Mouse (Mus musculus): Measurements from ENCODE around the gene Stip1. TPM values are rescaled to one million over a fixed set of nuclear protein-coding genes. Genes with fewer than 3 reads are reported as not detected.

The Stip1 gene
- polyA plus RNA-seq, 1 experiment from 2014 or later = 204 TPM

GRCm38 (mm10) chr19:6975537-6976521 lies 63.9 kb downstream of the Stip1 start, which contains the start of gene Plcb3:
TSS of gene Plcb3 (minus strand) at chr19:6976470.
- no peak for ATAC-seq
- H3K27me3 ChIP-seq (ENCODE audit: control insufficient read depth, insufficient read depth, low read depth, low read length) = no peaks in the 10 kb centered on the region; the same call in 1 of the 2 replicates
- peak within 1 kb of the TSS; percentile 72 for H3K4me3 ChIP-seq (ENCODE audit: low read depth, low read length)
- peak within 1 kb of the TSS; percentile 85 for H3K27ac ChIP-seq (ENCODE audit: low read length)
- H3K36me3 ChIP-seq (ENCODE audit: control insufficient read depth, insufficient read depth, low read length) = peaks cover 6% of the 10 kb centered on the region
- peaks cover 38% of the 10 kb centered on the region for H3K4me1 ChIP-seq (ENCODE audit: control insufficient read depth, insufficient read depth, low read length)
- under 1% methylated on average over 16 of the region's 16 CpGs for WGBS
- no peaks in the 10 kb centered on the region for H3K9me3 ChIP-seq (replicated peaks; ENCODE audit: control insufficient read depth, low read length, poor library complexity, severe bottlenecking)
- peak within 1 kb of the TSS; percentile 77 for H3K9ac ChIP-seq (ENCODE audit: low read depth, low read length)
- H3K4me2 ChIP-seq (ENCODE audit: low read length) = peak within 1 kb of the TSS; percentile 84

- peak within 1 kb of the TSS; percentile 84 for H3K4me2 ChIP-seq (ENCODE audit: low read length)
- H3K9ac ChIP-seq (ENCODE audit: low read depth, low read length) = peak within 1 kb of the TSS; percentile 77
- peak within 1 kb of the TSS; percentile 72 for H3K4me3 ChIP-seq (ENCODE audit: low read depth, low read length)
- H3K4me1 ChIP-seq (ENCODE audit: control insufficient read depth, insufficient read depth, low read length) = peaks cover 46% of the 10 kb centered on the region
- peaks cover 13% of the 10 kb centered on the region for H3K27me3 ChIP-seq (ENCODE audit: control insufficient read depth, insufficient read depth, low read depth, low read length)
- H3K27ac ChIP-seq (ENCODE audit: low read length) = peak within 1 kb of the TSS; percentile 85
- peak; percentile 72 for ATAC-seq
- peaks cover 6% of the 10 kb centered on the region for H3K36me3 ChIP-seq (ENCODE audit: control insufficient read depth, insufficient read depth, low read length)
- WGBS = under 1% methylated on average over 43 of the region's 84 CpGs
- no peaks in the 10 kb centered on the region for H3K9me3 ChIP-seq (replicated peaks; ENCODE audit: control insufficient read depth, low read length, poor library complexity, severe bottlenecking)
Measured at GRCm38 (mm10) chr19:6974211-6975205, 65.3 kb downstream of the Stip1 start, which contains the start of gene Ppp1r14b. TSS of gene Ppp1r14b (plus strand) at chr19:6974968.

GRCm38 (mm10) chr19:6973581-6974190 lies 66.1 kb downstream of the Stip1 start:
- Histone ChIP-seq H3K4me3 (ENCODE audit: low read depth, low read length) (peak overlapping the region; percentile 72), H3K4me1 (ENCODE audit: control insufficient read depth, insufficient read depth, low read length) (peaks cover 38% of the 10 kb centered on the region), H3K4me2 (ENCODE audit: low read length) (peak overlapping the region; percentile 84), H3K27ac (ENCODE audit: low read length) (peak overlapping the region; percentile 85), H3K36me3 (ENCODE audit: control insufficient read depth, insufficient read depth, low read length) (peaks cover 6% of the 10 kb centered on the region), H3K9ac (ENCODE audit: low read depth, low read length) (peak overlapping the region; percentile 77), H3K9me3 (replicated peaks; ENCODE audit: control insufficient read depth, low read length, poor library complexity, severe bottlenecking) (no peaks in the 10 kb centered on the region), H3K27me3 (ENCODE audit: control insufficient read depth, insufficient read depth, low read depth, low read length) (peaks cover 16% of the 10 kb centered on the region)
- ATAC-seq = no peak
- 35% methylated on average over 12 of the region's 12 CpGs for WGBS

DNA sequence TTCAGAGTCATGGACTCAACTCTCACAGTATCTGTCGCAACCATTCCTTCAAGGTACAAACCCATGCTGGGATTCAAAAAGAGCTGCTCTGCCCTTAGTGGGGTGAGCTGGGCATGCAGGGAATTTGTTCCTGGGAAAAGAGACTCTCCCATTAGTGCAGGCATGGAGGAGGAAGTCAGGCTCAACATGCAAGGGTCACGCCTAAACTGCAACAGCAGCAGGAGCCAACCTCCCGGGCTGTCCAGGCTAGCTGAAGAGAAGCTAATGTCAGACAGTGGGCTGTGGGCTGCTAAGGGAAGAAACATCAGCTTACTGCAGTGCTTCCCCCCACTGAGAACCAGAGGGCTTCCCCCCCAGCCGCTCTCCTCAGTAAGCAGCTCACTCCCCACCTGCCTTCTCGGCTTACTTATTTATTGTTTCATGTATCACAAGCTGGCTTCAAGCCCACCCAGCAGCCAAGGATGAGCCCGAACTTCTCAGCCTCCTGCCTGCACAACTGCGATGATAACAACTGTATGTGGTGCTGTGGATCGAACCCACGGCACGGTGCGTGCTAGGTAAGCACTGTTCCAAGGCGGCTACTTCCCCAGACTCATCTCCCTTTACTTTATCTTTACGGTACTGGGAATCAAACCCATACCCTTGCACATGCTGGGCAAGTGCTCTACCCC lies 67.4 kb downstream of the Stip1 start:
- Histone ChIP-seq H3K36me3 (ENCODE audit: control insufficient read depth, insufficient read depth, low read length) (peaks cover 2% of the 10 kb centered on the region), H3K9me3 (replicated peaks; ENCODE audit: control insufficient read depth, low read length, poor library complexity, severe bottlenecking) (no peaks in the 10 kb centered on the region), H3K4me3 (ENCODE audit: low read depth, low read length) (no peak overlapping the region), H3K4me2 (ENCODE audit: low read length) (no peak overlapping the region), H3K4me1 (ENCODE audit: control insufficient read depth, insufficient read depth, low read length) (peaks cover 26% of the 10 kb centered on the region), H3K9ac (ENCODE audit: low read depth, low read length) (no peak overlapping the region), H3K27me3 (ENCODE audit: control insufficient read depth, insufficient read depth, low read depth, low read length) (peaks cover 21% of the 10 kb centered on the region), H3K27ac (ENCODE audit: low read length) (no peak overlapping the region)
- WGBS = 82% methylated on average over 13 of the region's 13 CpGs
- ATAC-seq = no peak

DNA sequence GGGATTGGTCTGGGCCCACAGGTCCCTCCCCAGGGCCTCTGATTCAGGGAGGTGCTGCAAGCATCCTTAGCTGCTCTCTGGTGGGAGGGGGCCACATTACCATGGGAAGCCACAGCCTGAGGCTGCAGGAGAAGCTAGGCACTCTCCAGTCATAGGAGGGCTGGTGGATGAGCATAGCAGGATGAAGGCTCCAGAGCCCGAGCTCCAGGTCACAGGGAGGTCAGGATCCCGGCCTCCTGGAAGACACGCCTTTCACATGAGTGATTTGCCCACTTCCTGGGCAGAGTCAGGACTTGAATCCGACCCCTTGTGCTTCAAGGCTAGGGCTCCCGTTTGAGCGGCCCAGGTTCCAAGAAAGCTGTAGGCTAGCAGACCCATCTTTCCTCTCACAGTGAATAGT lies 68.1 kb downstream of the Stip1 start:
- Histone ChIP-seq H3K9me3 (replicated peaks; ENCODE audit: control insufficient read depth, low read length, poor library complexity, severe bottlenecking) (no peaks in the 10 kb centered on the region), H3K4me3 (ENCODE audit: low read depth, low read length) (no peak overlapping the region), H3K27ac (ENCODE audit: low read length) (no peak overlapping the region), H3K36me3 (ENCODE audit: control insufficient read depth, insufficient read depth, low read length) (no peaks in the 10 kb centered on the region), H3K4me1 (ENCODE audit: control insufficient read depth, insufficient read depth, low read length) (peaks cover 20% of the 10 kb centered on the region), H3K9ac (ENCODE audit: low read depth, low read length) (no peak overlapping the region), H3K4me2 (ENCODE audit: low read length) (no peak overlapping the region), H3K27me3 (ENCODE audit: control insufficient read depth, insufficient read depth, low read depth, low read length) (peaks cover 21% of the 10 kb centered on the region)
- no peak for ATAC-seq
- 56% methylated on average over 6 of the region's 6 CpGs for WGBS

Other genes with a start within 250 kb of the Stip1 start
- gene Rps6ka4, start 199.3 kb downstream of the Stip1 start, polyA plus RNA-seq (2015; fragmentation: Nextera tagmentation; extraction: Ambion mirVana) = 10.1 and 14.6 TPM in 2 replicates
- 0.27 and 0.55 TPM in 2 replicates for gene Ccdc88b, start 181.8 kb downstream of the Stip1 start, polyA plus RNA-seq (2015; fragmentation: Nextera tagmentation; extraction: Ambion mirVana)
- 95.3 and 107 TPM in 2 replicates for gene Trmt112, start 130.3 kb downstream of the Stip1 start, polyA plus RNA-seq (2015; fragmentation: Nextera tagmentation; extraction: Ambion mirVana)
- gene Prdx5, start 129.9 kb downstream of the Stip1 start, polyA plus RNA-seq (2015; fragmentation: Nextera tagmentation; extraction: Ambion mirVana) = 353 and 382 TPM in 2 replicates
- gene Esrra, start 118.2 kb downstream of the Stip1 start, polyA plus RNA-seq (2015; fragmentation: Nextera tagmentation; extraction: Ambion mirVana) = 13.2 and 13.4 TPM in 2 replicates
- 0.85 and 1.9 TPM in 2 replicates for gene Catsperz, start 114.6 kb downstream of the Stip1 start, polyA plus RNA-seq (2015; fragmentation: Nextera tagmentation; extraction: Ambion mirVana)
- gene Kcnk4, start 105.5 kb downstream of the Stip1 start, polyA plus RNA-seq (2015; fragmentation: Nextera tagmentation; extraction: Ambion mirVana) = 7.7 and 11.7 TPM in 2 replicates
- 84.7 and 92.5 TPM in 2 replicates for gene Bad, start 98.1 kb downstream of the Stip1 start, polyA plus RNA-seq (2015; fragmentation: Nextera tagmentation; extraction: Ambion mirVana)
- gene Gpr137, start 97.5 kb downstream of the Stip1 start, polyA plus RNA-seq (2015; fragmentation: Nextera tagmentation; extraction: Ambion mirVana) = 68.8 and 69.7 TPM in 2 replicates
- 111 and 136 TPM in 2 replicates for gene Ppp1r14b, start 65.0 kb downstream of the Stip1 start, polyA plus RNA-seq (2015; fragmentation: Nextera tagmentation; extraction: Ambion mirVana)
- gene Plcb3, start 63.5 kb downstream of the Stip1 start, polyA plus RNA-seq (2015; fragmentation: Nextera tagmentation; extraction: Ambion mirVana) = 9.7 and 10.7 TPM in 2 replicates
- gene Fkbp2, start 59.5 kb downstream of the Stip1 start, polyA plus RNA-seq (2015; fragmentation: Nextera tagmentation; extraction: Ambion mirVana) = 114 and 129 TPM in 2 replicates
- gene Vegfb, start 52.3 kb downstream of the Stip1 start, polyA plus RNA-seq (2015; fragmentation: Nextera tagmentation; extraction: Ambion mirVana) = 41.9 and 57.8 TPM in 2 replicates
- gene Dnajc4, start 47.4 kb downstream of the Stip1 start, polyA plus RNA-seq (2015; fragmentation: Nextera tagmentation; extraction: Ambion mirVana) = 21.6 and 22.9 TPM in 2 replicates
- 19.4 and 19.6 TPM in 2 replicates for gene Nudt22, start 43.9 kb downstream of the Stip1 start, polyA plus RNA-seq (2015; fragmentation: Nextera tagmentation; extraction: Ambion mirVana)
- gene Trpt1, start 43.8 kb downstream of the Stip1 start, polyA plus RNA-seq (2015; fragmentation: Nextera tagmentation; extraction: Ambion mirVana) = 17.2 and 17.3 TPM in 2 replicates
- gene Fermt3, start 20.5 kb downstream of the Stip1 start, polyA plus RNA-seq (2015; fragmentation: Nextera tagmentation; extraction: Ambion mirVana) = 3.0 and 3.5 TPM in 2 replicates
- gene Macrod1, start 16.8 kb upstream of the Stip1 start, polyA plus RNA-seq (2015; fragmentation: Nextera tagmentation; extraction: Ambion mirVana) = 4.4 and 5.9 TPM in 2 replicates
- 11.6 and 12.0 TPM in 2 replicates for gene Flrt1, start 65.8 kb upstream of the Stip1 start, polyA plus RNA-seq (2015; fragmentation: Nextera tagmentation; extraction: Ambion mirVana)
- 235 and 240 TPM in 2 replicates for gene Otub1, start 166.3 kb upstream of the Stip1 start, polyA plus RNA-seq (2015; fragmentation: Nextera tagmentation; extraction: Ambion mirVana)
- gene Cox8a, start 177.6 kb upstream of the Stip1 start, polyA plus RNA-seq (2015; fragmentation: Nextera tagmentation; extraction: Ambion mirVana) = 837 and 884 TPM in 2 replicates
- 68.1 and 69.6 TPM in 2 replicates for gene Naa40, start 201.2 kb upstream of the Stip1 start, polyA plus RNA-seq (2015; fragmentation: Nextera tagmentation; extraction: Ambion mirVana)
- 17.9 and 20.1 TPM in 2 replicates for gene Rcor2, start 227.4 kb upstream of the Stip1 start, polyA plus RNA-seq (2015; fragmentation: Nextera tagmentation; extraction: Ambion mirVana)

Measured in midbrain, embryonic 16.5 days (tissue).